Comparison of ENCODE assay signal across 8 mouse cellular contexts in the genomic region with DNA sequence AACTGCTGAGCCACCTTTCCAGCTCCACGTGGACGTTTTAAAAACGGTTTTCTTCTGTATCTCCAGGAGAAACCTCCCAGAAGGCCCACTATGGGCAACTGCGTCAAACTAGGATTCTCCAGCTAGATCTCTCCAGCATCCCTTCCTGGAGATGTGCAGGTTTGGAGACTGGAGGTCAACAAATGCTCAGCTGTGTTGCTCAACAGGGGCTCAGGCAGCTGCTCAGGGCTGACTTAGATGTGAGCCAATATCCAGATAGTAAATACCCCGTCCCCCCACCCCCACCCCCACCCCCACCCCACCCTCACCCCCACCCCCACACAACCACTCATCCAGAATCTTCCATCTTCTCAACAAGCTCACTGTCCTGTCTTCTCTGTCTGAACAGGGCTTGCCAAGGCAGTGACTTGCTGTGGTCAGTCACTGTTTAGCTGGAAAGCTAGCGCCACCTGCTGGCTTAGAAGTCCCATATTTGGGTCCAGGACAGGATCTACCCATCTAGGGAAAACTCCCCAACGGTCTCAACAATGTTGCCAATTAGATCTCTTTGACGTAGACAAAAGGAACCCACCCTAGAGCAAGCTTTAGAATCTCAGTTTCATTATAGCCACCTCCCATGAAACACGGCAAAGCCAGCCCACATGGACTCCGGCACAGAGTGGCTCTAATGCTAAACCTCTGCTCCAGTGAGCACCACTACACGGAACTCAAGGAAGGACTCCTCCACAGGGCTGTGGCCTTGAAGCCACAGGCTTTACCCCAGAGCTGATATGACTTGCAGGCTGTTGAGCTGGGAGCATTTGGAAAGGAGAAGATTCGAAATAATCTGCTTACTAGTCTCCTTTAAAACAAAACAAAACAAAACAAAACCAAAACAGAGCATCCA.
DNase-seq lines count a peak whose midpoint lies in the region; ATAC-seq lines count a peak whose summit lies in the region.

No protein-coding gene starts in this region.

- no peaks in the 10 kb centered on the region for H3K4me1 ChIP-seq in hindbrain, embryonic 14.5 days (replicated peaks; ENCODE audit: control insufficient read depth, insufficient read depth, low read length)
- no peaks in the 10 kb centered on the region for H3K4me1 ChIP-seq in midbrain, embryonic 11.5 days (ENCODE audit: control insufficient read depth, insufficient read depth, low read length)

- peak; percentile 61 for DNase-seq in WW6 (ENCODE audit: low read depth, low spot score)
- DNase-seq in cerebellum, adult 9-11 months: peak; percentile 78
- DNase-seq in frontal cortex, postnatal 14 days (ENCODE audit: low spot score in 2 of 2): peak; percentile 53 to 74
- peak; percentile 92 for DNase-seq in hindbrain, embryonic 14.5 days (ENCODE audit: low spot score)
- peak; percentile 76 to 90 for DNase-seq in layer of hippocampus, postnatal 14 days (ENCODE audit: low spot score in 2 of 2)
- peak; percentile 91 for DNase-seq in midbrain, embryonic 11.5 days (ENCODE audit: low spot score, missing footprints)
- peak; percentile 67 for DNase-seq in skeletal muscle tissue, adult 2 months (ENCODE audit: low read depth, low spot score)

- WGBS in hindbrain, embryonic 14.5 days: 49% methylated on average over 12 of the region's 12 CpGs
- 48% methylated on average over 12 of the region's 12 CpGs for WGBS in midbrain, embryonic 11.5 days

- H3K36me3 ChIP-seq in hindbrain, embryonic 14.5 days (replicated peaks; ENCODE audit: control insufficient read depth, insufficient read depth): no peaks in the 10 kb centered on the region
- H3K36me3 ChIP-seq in midbrain, embryonic 11.5 days (ENCODE audit: control insufficient read depth, insufficient read depth, low read length): no peaks in the 10 kb centered on the region

- peak; percentile 72 for ATAC-seq in hindbrain, embryonic 14.5 days (ENCODE audit: low FRiP score)
- ATAC-seq in midbrain, embryonic 11.5 days (ENCODE audit: low FRiP score): peak; percentile 77
- ATAC-seq in monocyte, adult 5-6 weeks (replicated peaks; ENCODE audit: insufficient number of reproducible peaks, low FRiP score, low TSS enrichment, poor library complexity, severe bottlenecking): no peak

- no peak overlapping the region for H3K9ac ChIP-seq in hindbrain, embryonic 14.5 days
- H3K9ac ChIP-seq in midbrain, embryonic 11.5 days (ENCODE audit: low read length): no peak overlapping the region

- no peak overlapping the region for H3K4me2 ChIP-seq in hindbrain, embryonic 14.5 days (replicated peaks)
- H3K4me2 ChIP-seq in midbrain, embryonic 11.5 days: no peak overlapping the region

- no peak overlapping the region for H3K27ac ChIP-seq in hindbrain, embryonic 14.5 days
- H3K27ac ChIP-seq in midbrain, embryonic 11.5 days (ENCODE audit: low read depth, low read length): no peak overlapping the region

- H3K4me3 ChIP-seq in hindbrain, embryonic 14.5 days (replicated peaks; ENCODE audit: low read length): no peak overlapping the region
- H3K4me3 ChIP-seq in midbrain, embryonic 11.5 days (ENCODE audit: low read depth, low read length): no peak overlapping the region

- no peaks in the 10 kb centered on the region for H3K9me3 ChIP-seq in hindbrain, embryonic 14.5 days (ENCODE audit: control insufficient read depth, low read length)
- no peaks in the 10 kb centered on the region for H3K9me3 ChIP-seq in midbrain, embryonic 11.5 days (ENCODE audit: control insufficient read depth, low read length)

- no peaks in the 10 kb centered on the region for H3K27me3 ChIP-seq in hindbrain, embryonic 14.5 days (ENCODE audit: control insufficient read depth, insufficient read depth, low read length)
- H3K27me3 ChIP-seq in midbrain, embryonic 11.5 days (ENCODE audit: control insufficient read depth, insufficient read depth, low read length): no peaks in the 10 kb centered on the region
